Mouse (Mus musculus): ENCODE results near the gene Stx11. TPM values are rescaled to one million over a fixed set of nuclear protein-coding genes. Genes with fewer than 3 reads are reported as not detected.

Gene Stx11
- polyA plus RNA-seq, 1 experiment from 2014 or later: 1.2 TPM

DNA sequence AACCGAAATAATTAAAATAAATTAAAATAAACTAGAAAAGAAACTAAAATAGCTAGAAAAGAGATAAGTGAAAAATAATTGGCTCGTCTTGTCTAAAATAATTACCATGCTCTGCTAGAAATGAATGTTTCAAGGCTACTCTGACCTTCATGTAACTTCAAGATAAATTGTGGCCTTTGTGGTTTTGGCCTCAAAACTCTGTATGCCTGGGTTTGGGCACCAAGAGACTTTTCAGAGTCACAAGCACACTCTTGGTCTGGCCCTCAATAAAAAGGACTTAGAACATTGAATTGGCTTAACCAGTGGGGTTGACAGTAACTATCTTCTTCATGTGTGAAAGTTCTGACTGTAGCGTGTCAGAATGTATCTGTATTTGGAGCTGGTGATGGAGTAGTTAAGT lies 16.5 kb downstream of the Stx11 start:
- Histone ChIP-seq H3K27ac (no peak overlapping the region), H3K4me3 (no peak overlapping the region), H3K36me3 (no peaks in the 10 kb centered on the region), H3K9me3 (replicated peaks) (no peaks in the 10 kb centered on the region), H3K27me3 (ENCODE audit: low read depth, poor library complexity, severe bottlenecking) (peaks cover 21% of the 10 kb centered on the region), H3K4me1 (no peaks in the 10 kb centered on the region)
- no peak for DNase-seq (ENCODE audit: low spot score)
- 92% methylated on average over 3 of the region's 3 CpGs for WGBS

- DNase-seq (ENCODE audit: low spot score): peak; percentile 73
- Histone ChIP-seq H3K9me3 (replicated peaks) (no peaks in the 10 kb centered on the region), H3K4me1 (peaks cover 9% of the 10 kb centered on the region), H3K27ac (peak overlapping the region; percentile 51), H3K36me3 (no peaks in the 10 kb centered on the region), H3K27me3 (ENCODE audit: low read depth, poor library complexity, severe bottlenecking) (peaks cover 61% of the 10 kb centered on the region), H3K4me3 (peak overlapping the region; percentile 54)
- 13% methylated on average over 63 of the region's 63 CpGs for WGBS
These were observed 22.9 kb downstream of the Stx11 start for GRCm38 (mm10) chr10:12941018-12941761.

GRCm38 (mm10) chr10:12938763-12939162 lies 25.3 kb downstream of the Stx11 start:
- peaks cover 51% of the 10 kb centered on the region for H3K27me3 ChIP-seq (ENCODE audit: low read depth, poor library complexity, severe bottlenecking)
- WGBS: 96% methylated on average over 2 of the region's 2 CpGs
- H3K4me1 ChIP-seq: peaks cover 9% of the 10 kb centered on the region

DNA sequence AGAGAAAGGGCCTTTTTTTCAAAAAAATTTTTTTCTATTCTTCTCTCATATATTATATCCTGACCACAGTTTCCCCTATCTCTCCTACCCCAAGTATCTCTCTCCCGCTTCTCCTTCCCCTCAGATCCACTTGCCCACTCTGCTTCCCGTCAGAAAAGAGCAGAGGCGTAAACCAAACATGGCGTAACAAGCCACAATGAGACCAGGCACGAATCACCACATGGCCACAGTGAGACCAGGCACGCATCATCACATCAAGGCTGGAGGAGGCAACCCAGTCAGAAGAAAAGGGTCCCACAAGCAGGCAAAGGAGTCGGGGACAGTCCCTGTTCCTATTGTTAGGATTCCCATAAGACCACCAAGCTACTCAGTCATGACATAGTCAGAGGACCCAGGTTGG lies 28.0 kb downstream of the Stx11 start:
- 91% methylated on average over 7 of the region's 7 CpGs for WGBS
- Histone ChIP-seq H3K36me3 (no peaks in the 10 kb centered on the region), H3K4me1 (peaks cover 6% of the 10 kb centered on the region), H3K9me3 (replicated peaks) (no peaks in the 10 kb centered on the region), H3K4me3 (no peak overlapping the region), H3K27me3 (ENCODE audit: low read depth, poor library complexity, severe bottlenecking) (peaks cover 24% of the 10 kb centered on the region), H3K27ac (no peak overlapping the region)
- DNase-seq (ENCODE audit: low spot score): no peak

More at GRCm38 (mm10) chr10:12938763-12939162, 25.3 kb downstream of the Stx11 start:
- H3K4me3 ChIP-seq: no peak overlapping the region
- no peaks in the 10 kb centered on the region for H3K36me3 ChIP-seq
- no peak overlapping the region for H3K27ac ChIP-seq
- no peak for DNase-seq (ENCODE audit: low spot score)
- no peaks in the 10 kb centered on the region for H3K9me3 ChIP-seq (replicated peaks)

GRCm38 (mm10) chr10:12935575-12935974 lies 28.5 kb downstream of the Stx11 start:
- H3K36me3 ChIP-seq: no peaks in the 10 kb centered on the region
- whole genome bisulfite sequencing: 87% methylated on average over 5 of the region's 5 CpGs
- peaks cover 19% of the 10 kb centered on the region for H3K27me3 ChIP-seq (ENCODE audit: low read depth, poor library complexity, severe bottlenecking)
- H3K9me3 ChIP-seq (replicated peaks): no peaks in the 10 kb centered on the region
- no peak for DNase-seq (ENCODE audit: low spot score)
- H3K27ac ChIP-seq: no peak overlapping the region
- 0 out of 2 replicates have a peak, but pooled peaks cover 3% of the 10 kb centered on the region for H3K4me1 ChIP-seq
- H3K4me3 ChIP-seq: no peak overlapping the region

- Histone ChIP-seq H3K4me3 (no peak overlapping the region), H3K9me3 (replicated peaks) (no peaks in the 10 kb centered on the region), H3K27ac (no peak overlapping the region), H3K27me3 (ENCODE audit: low read depth, poor library complexity, severe bottlenecking) (no peaks in the 10 kb centered on the region), H3K36me3 (no peaks in the 10 kb centered on the region), H3K4me1 (0 out of 2 replicates have a peak, but pooled peaks cover 3% of the 10 kb centered on the region)
- DNase-seq (ENCODE audit: low spot score): no peak
- 69% methylated on average over 10 of the region's 10 CpGs for WGBS
These were observed 32.4 kb downstream of the Stx11 start for GRCm38 (mm10) chr10:12931492-12932400.

DNA sequence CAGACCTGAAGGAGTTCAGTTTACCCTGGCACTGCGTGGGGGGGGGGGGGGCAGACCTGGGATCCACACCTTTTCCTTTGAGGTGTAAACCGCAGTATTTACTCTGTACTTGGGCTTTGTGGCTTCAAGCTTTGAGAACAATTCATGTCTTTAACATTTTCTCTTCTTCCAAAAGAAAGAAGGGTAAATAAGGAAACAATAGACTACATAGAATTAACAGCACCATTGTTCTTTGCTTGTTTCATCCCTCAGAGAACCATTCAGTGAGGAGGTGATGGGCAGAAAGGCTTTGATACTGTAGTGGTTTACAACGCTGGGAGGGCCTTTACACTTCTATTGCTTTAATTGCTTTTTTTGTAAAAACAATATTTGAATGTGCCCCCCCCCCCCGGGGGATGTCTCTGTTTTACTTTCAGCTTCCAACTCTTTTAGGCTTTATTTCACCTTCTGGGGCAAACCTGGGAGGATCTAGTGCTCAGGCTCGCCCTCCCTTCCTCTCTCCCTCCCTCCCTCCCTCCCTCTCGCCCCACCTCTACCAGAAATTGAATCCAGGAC lies 33.7 kb downstream of the Stx11 start:
- Histone ChIP-seq H3K36me3 (no peaks in the 10 kb centered on the region), H3K27me3 (ENCODE audit: low read depth, poor library complexity, severe bottlenecking) (no peaks in the 10 kb centered on the region), H3K9me3 (replicated peaks) (no peaks in the 10 kb centered on the region), H3K27ac (no peak overlapping the region), H3K4me1 (0 out of 2 replicates have a peak, but pooled peaks cover 3% of the 10 kb centered on the region), H3K4me3 (no peak overlapping the region)
- 35% methylated on average over 6 of the region's 6 CpGs for whole genome bisulfite sequencing
- no peak for DNase-seq (ENCODE audit: low spot score)

DNA sequence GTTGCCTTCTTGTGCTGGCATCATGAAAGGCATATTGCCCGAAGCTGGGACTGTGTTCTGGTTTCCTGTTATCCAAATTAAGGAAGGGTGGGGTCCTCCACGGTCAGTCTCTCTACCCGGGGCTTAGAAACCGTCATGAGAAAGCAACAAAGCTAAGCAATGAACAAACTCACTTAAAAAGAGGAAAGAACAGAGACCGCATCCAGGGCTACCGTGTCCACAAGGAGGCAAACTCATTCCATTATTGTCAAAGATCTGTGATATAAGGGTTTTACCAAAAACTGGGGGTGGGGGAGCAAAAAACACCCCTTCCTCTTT lies 34.3 kb downstream of the Stx11 start:
- Histone ChIP-seq H3K27me3 (ENCODE audit: low read depth, poor library complexity, severe bottlenecking) (no peaks in the 10 kb centered on the region), H3K27ac (no peak overlapping the region), H3K4me1 (0 out of 2 replicates have a peak, but pooled peaks cover 3% of the 10 kb centered on the region), H3K9me3 (replicated peaks) (0 out of 2 replicates have a peak, but pooled peaks cover 3% of the 10 kb centered on the region), H3K36me3 (no peaks in the 10 kb centered on the region), H3K4me3 (no peak overlapping the region)
- no peak for DNase-seq (ENCODE audit: low spot score)
- 77% methylated on average over 6 of the region's 6 CpGs for WGBS

DNA sequence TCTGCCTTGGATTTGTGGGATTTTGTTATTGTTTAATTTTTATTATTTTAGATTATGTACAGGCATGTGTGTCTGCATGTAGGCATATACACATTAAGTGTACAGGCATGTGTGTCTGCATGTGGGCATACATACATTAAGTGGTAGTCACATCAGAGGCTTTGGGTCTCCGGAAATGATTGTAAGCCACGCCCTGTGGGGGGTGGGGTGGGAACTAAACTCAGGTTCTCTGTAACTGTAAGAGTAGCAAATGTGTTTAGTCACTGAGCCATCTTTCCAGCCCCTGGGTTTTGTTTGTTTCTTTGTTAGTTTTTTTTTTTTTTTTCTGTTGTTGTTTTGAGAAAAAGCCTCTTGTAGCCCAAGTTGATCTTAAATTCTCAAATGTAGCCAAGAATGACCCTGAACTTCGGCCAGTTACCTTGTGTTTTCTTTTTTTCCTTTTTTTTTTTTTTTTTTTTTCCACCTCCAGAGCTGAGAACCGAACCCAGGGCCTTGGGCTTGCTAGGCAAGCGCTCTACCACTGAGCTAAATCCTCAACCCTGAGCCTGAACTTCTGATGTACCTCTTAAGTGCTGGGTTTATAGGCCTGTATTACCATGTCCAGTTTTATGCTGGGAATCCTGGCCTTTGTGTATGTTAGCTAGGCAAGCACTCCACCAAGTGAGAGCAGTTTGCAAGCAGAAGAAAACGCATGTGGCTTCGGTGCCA lies 34.8 kb downstream of the Stx11 start:
- 0 out of 2 replicates have a peak, but pooled peaks cover 3% of the 10 kb centered on the region for H3K9me3 ChIP-seq (replicated peaks)
- H3K27ac ChIP-seq: no peak overlapping the region
- H3K36me3 ChIP-seq: no peaks in the 10 kb centered on the region
- WGBS: 89% methylated on average over 7 of the region's 7 CpGs
- no peaks in the 10 kb centered on the region for H3K27me3 ChIP-seq (ENCODE audit: low read depth, poor library complexity, severe bottlenecking)
- H3K4me1 ChIP-seq: 0 out of 2 replicates have a peak, but pooled peaks cover 3% of the 10 kb centered on the region
- DNase-seq (ENCODE audit: low spot score): no peak
- H3K4me3 ChIP-seq: no peak overlapping the region

- Histone ChIP-seq H3K27me3 (ENCODE audit: low read depth, poor library complexity, severe bottlenecking) (no peaks in the 10 kb centered on the region), H3K27ac (no peak overlapping the region), H3K4me3 (no peak overlapping the region), H3K9me3 (replicated peaks) (0 out of 2 replicates have a peak, but pooled peaks cover 3% of the 10 kb centered on the region), H3K4me1 (peaks cover 9% of the 10 kb centered on the region), H3K36me3 (no peaks in the 10 kb centered on the region)
- DNase-seq (ENCODE audit: low spot score): no peak
- 81% methylated on average over 6 of the region's 6 CpGs for WGBS
These were observed 35.9 kb downstream of the Stx11 start for GRCm38 (mm10) chr10:12928193-12928592.

DNA sequence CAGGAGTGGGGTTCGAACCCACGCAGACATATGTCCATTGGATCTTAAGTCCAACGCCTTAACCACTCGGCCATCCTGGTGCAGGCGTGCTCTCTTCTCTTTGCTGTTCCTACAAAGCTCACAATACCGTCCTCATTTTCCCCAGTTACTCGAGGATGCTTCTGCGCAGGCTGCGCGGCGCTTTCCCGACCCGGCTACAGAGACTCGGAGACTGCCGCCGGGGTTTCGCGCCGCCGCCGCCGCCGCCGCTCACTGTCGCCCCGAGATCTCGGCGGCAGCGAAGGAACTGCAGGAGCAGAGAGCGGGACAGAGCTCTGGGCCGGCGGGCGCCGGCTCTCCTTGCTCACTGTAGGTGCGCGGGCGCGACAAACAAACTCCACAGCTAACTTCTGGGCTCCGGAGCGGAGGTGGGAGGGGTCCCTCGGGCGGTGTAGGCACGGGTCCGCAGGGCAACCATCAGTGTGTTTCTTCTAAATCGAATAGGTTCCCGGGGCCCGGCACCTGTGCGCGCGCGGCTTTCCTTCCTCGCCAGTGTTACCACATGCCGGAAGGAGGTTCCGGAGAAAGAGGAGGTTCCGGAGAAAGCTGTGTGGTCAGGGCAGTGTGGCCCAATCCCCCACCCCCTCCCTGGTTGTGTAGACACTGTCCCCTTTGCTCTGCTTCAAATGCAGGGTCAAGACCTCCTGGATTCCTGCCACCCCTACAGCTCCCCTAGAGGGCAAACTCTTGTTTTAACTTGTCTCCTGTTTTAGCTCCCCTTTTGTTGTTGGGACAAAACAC lies 41.3 kb downstream of the Stx11 start:
- Histone ChIP-seq H3K4me1 (peaks cover 11% of the 10 kb centered on the region), H3K27ac (peak overlapping the region; percentile 90), H3K27me3 (ENCODE audit: low read depth, poor library complexity, severe bottlenecking) (no peaks in the 10 kb centered on the region), H3K9me3 (replicated peaks) (0 out of 2 replicates have a peak, but pooled peaks cover 3% of the 10 kb centered on the region), H3K36me3 (no peaks in the 10 kb centered on the region), H3K4me3 (peak overlapping the region; percentile 73)
- WGBS: under 1% methylated on average over 55 of the region's 55 CpGs
- peak; percentile 98 for DNase-seq (ENCODE audit: low spot score)
